Mouse (Mus musculus) C2C12 (cell line): ENCODE results near the gene Ndufaf3.

Experiments used
- CEBPB ChIP-seq: IDR thresholded peaks from one replicate; pipeline ENCODE4 v1.6.1; 2011; ENCODE audit warnings: low read depth, mild to moderate bottlenecking, control low read depth, moderate library complexity
- CTCF ChIP-seq: IDR thresholded peaks from one replicate; pipeline ENCODE4 v1.5.1; 2011; ENCODE audit not compliant: control insufficient read depth, insufficient read depth, insufficient read length
- FOSL1 ChIP-seq: IDR thresholded peaks from one replicate; pipeline ENCODE4 v1.8.0; 2011; ENCODE audit warnings: mild to moderate bottlenecking, low read length; ENCODE audit not compliant: poor library complexity, insufficient read depth, severe bottlenecking
- MAX ChIP-seq: IDR thresholded peaks from one replicate; pipeline ENCODE4 v1.6.1; 2011; ENCODE audit warnings: mild to moderate bottlenecking, control low read depth
- MYOD1 ChIP-seq: IDR thresholded peaks from one replicate; pipeline ENCODE4 v1.6.1; 2011; ENCODE audit warnings: low read depth; ENCODE audit not compliant: control insufficient read depth, insufficient read length
- MYOG ChIP-seq: IDR thresholded peaks from one replicate; pipeline ENCODE4 v1.6.1; 2011; ENCODE audit not compliant: control insufficient read depth, insufficient read length; ENCODE audit errors: extremely low read depth
- USF1 ChIP-seq: IDR thresholded peaks from one replicate; pipeline ENCODE4 v1.6.1; 2011; ENCODE audit warnings: low read depth, mild to moderate bottlenecking, control low read depth, moderate library complexity

DNA sequence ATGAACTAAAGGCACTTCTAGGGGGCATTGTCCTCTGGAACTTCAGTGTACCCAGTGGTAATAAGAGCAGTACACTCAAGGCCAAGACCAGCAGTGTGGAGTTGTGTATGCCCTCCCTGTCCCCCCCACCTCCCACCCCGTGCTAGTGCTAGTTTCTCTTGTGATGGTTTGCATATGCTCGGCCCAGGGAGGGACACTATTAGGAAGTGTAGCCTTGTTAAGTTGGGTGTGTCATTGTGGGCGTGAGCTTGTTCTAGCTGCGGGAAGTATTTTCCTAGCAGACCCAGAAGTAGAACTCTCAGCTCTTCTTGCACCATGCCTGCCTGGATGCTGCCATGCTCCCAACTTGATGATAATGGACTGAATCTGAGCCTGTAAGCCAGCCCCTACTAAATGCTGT, 34.8 kb upstream of the Ndufaf3 start:
- TF ChIP-seq CTCF, result no peak
- no peak for TF ChIP-seq MAX
- no peak for TF ChIP-seq USF1
- TF ChIP-seq CEBPB, result no peak
- TF ChIP-seq MYOG, result no peak
- TF ChIP-seq MYOD1, result no peak
- TF ChIP-seq FOSL1, result no peak
